Mouse (Mus musculus): ENCODE measurements at regions not wholly inside any gene's neighbourhood (a gene's known extent, or its start where the extent isn't known, plus 50 kb on each side); places are given as distances from the start of the nearest gene placed in this dataset.

GRCm38 (mm10) chr17:88116321-88116720 is 51.2 kb upstream of the Fbxo11 start:
- no peak for DNase-seq (ENCODE audit: low read depth)

GRCm38 (mm10) chr17:88118714-88119113 is 53.6 kb upstream of the Fbxo11 start:
- no peak for DNase-seq (ENCODE audit: low read depth)

- peak; percentile 20 for DNase-seq (ENCODE audit: low read depth)
These were observed 58.6 kb upstream of the Fbxo11 start for GRCm38 (mm10) chr17:88123711-88124110.

GRCm38 (mm10) chr17:88127126-88127525 is 62.0 kb upstream of the Fbxo11 start:
- peak; percentile 25 for DNase-seq (ENCODE audit: low read depth)

- DNase-seq (ENCODE audit: low read depth), result no peak
These were observed 66.2 kb upstream of the Fbxo11 start for GRCm38 (mm10) chr17:88131297-88131696.

- DNase-seq (ENCODE audit: low read depth), result peak; percentile 59
These were observed 66.9 kb upstream of the Fbxo11 start for GRCm38 (mm10) chr17:88131980-88132379.

- DNase-seq (ENCODE audit: low read depth), result peak; percentile 25
These were observed 67.7 kb upstream of the Fbxo11 start for GRCm38 (mm10) chr17:88132601-88133346.

- DNase-seq (ENCODE audit: low read depth), result no peak
These were observed 69.5 kb upstream of the Fbxo11 start for GRCm38 (mm10) chr17:88134546-88134945.

GRCm38 (mm10) chr17:88141538-88141937 is 76.4 kb upstream of the Fbxo11 start:
- no peak for DNase-seq (ENCODE audit: low read depth)

- no peak for DNase-seq (ENCODE audit: low read depth)
These were observed 76.9 kb upstream of the Fbxo11 start for GRCm38 (mm10) chr17:88142003-88142402.

- DNase-seq (ENCODE audit: low read depth), result no peak
These were observed 77.7 kb upstream of the Fbxo11 start for GRCm38 (mm10) chr17:88142809-88143208.

- DNase-seq (ENCODE audit: low read depth), result no peak
These were observed 78.4 kb upstream of the Fbxo11 start for GRCm38 (mm10) chr17:88143378-88143943.

GRCm38 (mm10) chr17:88158550-88158949 is 93.5 kb upstream of the Fbxo11 start:
- no peak for DNase-seq (ENCODE audit: low read depth)

- DNase-seq (ENCODE audit: low read depth), result no peak
These were observed 94.1 kb upstream of the Fbxo11 start for GRCm38 (mm10) chr17:88159212-88159668.

- no peak for DNase-seq (ENCODE audit: low read depth)
These were observed 95.0 kb upstream of the Fbxo11 start for GRCm38 (mm10) chr17:88159851-88160676.

GRCm38 (mm10) chr17:88160677-88161001 is 95.5 kb upstream of the Fbxo11 start:
- DNase-seq (ENCODE audit: low read depth), result no peak

GRCm38 (mm10) chr17:88161766-88162165 is 96.7 kb upstream of the Fbxo11 start:
- DNase-seq (ENCODE audit: low read depth), result no peak

GRCm38 (mm10) chr17:88164805-88165204 is 99.7 kb upstream of the Fbxo11 start:
- DNase-seq (ENCODE audit: low read depth), result no peak

- DNase-seq (ENCODE audit: low read depth), result no peak
These were observed 100.7 kb upstream of the Fbxo11 start for GRCm38 (mm10) chr17:88165811-88166210.

- DNase-seq (ENCODE audit: low read depth), result no peak
These were observed 103.4 kb upstream of the Fbxo11 start for GRCm38 (mm10) chr17:88168262-88169096.

GRCm38 (mm10) chr17:88171606-88172005 is 106.5 kb upstream of the Fbxo11 start:
- no peak for DNase-seq (ENCODE audit: low read depth)

Measured in NIH3T3 (cell line).